Comparison of ENCODE assay signal across 35 mouse cellular contexts in the genomic region with DNA sequence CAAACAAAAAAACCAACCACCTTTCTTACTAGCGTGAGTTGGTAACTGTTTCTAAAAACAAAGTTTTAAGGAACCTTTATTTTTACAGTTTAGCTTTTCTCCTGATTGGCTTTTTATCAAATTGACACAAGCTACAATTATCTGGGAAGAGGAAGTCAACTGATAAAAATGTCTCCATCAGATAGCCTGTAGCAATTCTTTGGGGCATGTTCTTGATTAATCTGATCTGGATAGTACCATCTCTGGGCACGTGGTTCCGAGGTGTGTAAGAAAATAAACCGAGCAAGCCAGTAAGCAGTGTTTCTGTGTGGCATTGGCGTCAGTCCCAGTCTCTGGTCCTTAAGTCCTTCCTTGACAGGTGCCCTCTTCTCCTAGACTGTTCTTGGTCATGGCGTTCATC.
"Had no signal": no experiment of that assay in that cellular context is flagged by ENCODE, and none has a peak within 500 bp of the region (broad histone marks: within the 10 kb centered on the region; RNA-seq: fewer than 3 reads in every experiment).

No protein-coding gene starts in this region.

- DNase-seq: heart, postnatal 10 days; heart, postnatal 14 days; heart, postnatal 36 days; heart, postnatal 4 days; kidney, adult 11 months; kidney, adult 18-20 months; kidney, adult 2 months; kidney, adult 8-10 months; kidney, adult 9 months; kidney, postnatal 10 days; kidney, postnatal 14 days; kidney, postnatal 25 days; kidney, postnatal 36 days; kidney, postnatal 4 days; layer of hippocampus, adult 9-11 months; layer of hippocampus, postnatal 36 days had no signal

- H3K9ac ChIP-seq: heart, embryonic 12.5 days; heart, embryonic 13.5 days; heart, embryonic 15.5 days; hindbrain, embryonic 12.5 days; hindbrain, embryonic 13.5 days; hindbrain, embryonic 14.5 days; hindbrain, embryonic 15.5 days; intestine, embryonic 15.5 days; kidney, embryonic 15.5 days had no signal

- ATAC-seq: hindbrain, embryonic 16.5 days; hindbrain, postnatal 0 days; inflammation-experienced regulatory T-cells, adult 6 months; intestine, embryonic 15.5 days; intestine, embryonic 16.5 days; intestine, postnatal 0 days had no signal

- H3K4me2 ChIP-seq: heart, embryonic 11.5 days; heart, embryonic 12.5 days; heart, embryonic 13.5 days; heart, embryonic 15.5 days; hindbrain, embryonic 12.5 days; hindbrain, embryonic 13.5 days; hindbrain, embryonic 14.5 days; hindbrain, embryonic 15.5 days; intestine, embryonic 15.5 days; kidney, embryonic 15.5 days had no signal

- H3K9me3 ChIP-seq: heart, embryonic 12.5 days; heart, embryonic 13.5 days; heart, embryonic 15.5 days; hindbrain, embryonic 10.5 days; hindbrain, embryonic 12.5 days; hindbrain, embryonic 13.5 days; hindbrain, embryonic 15.5 days; intestine, embryonic 15.5 days; kidney, embryonic 15.5 days had no signal

- H3K27me3 ChIP-seq: heart, embryonic 12.5 days; heart, embryonic 13.5 days; heart, embryonic 15.5 days; hindbrain, embryonic 12.5 days; hindbrain, embryonic 13.5 days; hindbrain, embryonic 15.5 days; intestine, embryonic 15.5 days; kidney, embryonic 15.5 days had no signal

- H3K4me1 ChIP-seq: heart, embryonic 12.5 days; heart, embryonic 13.5 days; heart, embryonic 15.5 days; hindbrain, embryonic 10.5 days; hindbrain, embryonic 12.5 days; hindbrain, embryonic 13.5 days; hindbrain, embryonic 15.5 days; intestine, embryonic 15.5 days; kidney, embryonic 15.5 days had no signal

- H3K4me3 ChIP-seq: heart, embryonic 12.5 days; heart, embryonic 13.5 days; heart, embryonic 15.5 days; hindbrain, embryonic 10.5 days; hindbrain, embryonic 12.5 days; hindbrain, embryonic 13.5 days; hindbrain, embryonic 15.5 days; intestine, embryonic 15.5 days; kidney, embryonic 15.5 days; layer of hippocampus, adult 2 months; left cerebral cortex, adult 2 months had no signal

- H3K27ac ChIP-seq: heart, embryonic 13.5 days; heart, embryonic 15.5 days; hindbrain, embryonic 10.5 days; hindbrain, embryonic 12.5 days; hindbrain, embryonic 13.5 days; hindbrain, embryonic 14.5 days; hindbrain, embryonic 15.5 days; hindbrain, postnatal 0 days; intestine, embryonic 15.5 days; kidney, embryonic 15.5 days; kidney, postnatal 0 days; layer of hippocampus, adult 2 months; left cerebral cortex, adult 2 months had no signal
